Mouse (Mus musculus) right cerebral cortex, postnatal 10 days (tissue): Measurements from ENCODE around the gene Tm6sf1.
A peak's percentile ranks its signal among the peaks of the same experiment; 100 is the strongest.

ENCODE experiments used
- DNase-seq, 2 experiments: peaks; one replicate each; pipeline ENCODE4 v3.0.0; 2021; ENCODE audit warnings: low spot score in 2 of 2

Gene Tm6sf1

GRCm38 (mm10) chr7:81885128-81885527, 26.3 kb downstream of the Tm6sf1 start:
- DNase-seq, result no peak

GRCm38 (mm10) chr7:81899361-81899760, 40.6 kb downstream of the Tm6sf1 start:
- no peak for DNase-seq

GRCm38 (mm10) chr7:81904094-81904493, 45.3 kb downstream of the Tm6sf1 start:
- DNase-seq, result no peak

- no peak for DNase-seq
Measured at GRCm38 (mm10) chr7:81904926-81905325, 46.1 kb downstream of the Tm6sf1 start.

- no peak for DNase-seq
Measured at GRCm38 (mm10) chr7:81918316-81918715, 59.5 kb downstream of the Tm6sf1 start.

GRCm38 (mm10) chr7:81920314-81920713, 61.5 kb downstream of the Tm6sf1 start:
- DNase-seq, result no peak

GRCm38 (mm10) chr7:81921379-81921952, 62.7 kb downstream of the Tm6sf1 start:
- DNase-seq, result no peak

- DNase-seq, result no peak
Measured at GRCm38 (mm10) chr7:81928998-81929397, 70.2 kb downstream of the Tm6sf1 start.

- DNase-seq, result no peak
Measured at GRCm38 (mm10) chr7:81932521-81933045, 73.8 kb downstream of the Tm6sf1 start.

- no peak for DNase-seq
Measured at GRCm38 (mm10) chr7:81933061-81933600, 74.3 kb downstream of the Tm6sf1 start.

- DNase-seq, result peak; percentile 76 to 80
Measured at GRCm38 (mm10) chr7:81933601-81934266, 74.9 kb downstream of the Tm6sf1 start.
